Mouse (Mus musculus): ENCODE data around the gene Ddah1.

The Ddah1 gene

GRCm38 (mm10) chr3:145763642-145763972 is 5.1 kb downstream of the Ddah1 start:
- no peak for DNase-seq (ENCODE audit: low read depth, low spot score)

GRCm38 (mm10) chr3:145764416-145764815 is 5.9 kb downstream of the Ddah1 start:
- DNase-seq (ENCODE audit: low read depth, low spot score): no peak

DNA sequence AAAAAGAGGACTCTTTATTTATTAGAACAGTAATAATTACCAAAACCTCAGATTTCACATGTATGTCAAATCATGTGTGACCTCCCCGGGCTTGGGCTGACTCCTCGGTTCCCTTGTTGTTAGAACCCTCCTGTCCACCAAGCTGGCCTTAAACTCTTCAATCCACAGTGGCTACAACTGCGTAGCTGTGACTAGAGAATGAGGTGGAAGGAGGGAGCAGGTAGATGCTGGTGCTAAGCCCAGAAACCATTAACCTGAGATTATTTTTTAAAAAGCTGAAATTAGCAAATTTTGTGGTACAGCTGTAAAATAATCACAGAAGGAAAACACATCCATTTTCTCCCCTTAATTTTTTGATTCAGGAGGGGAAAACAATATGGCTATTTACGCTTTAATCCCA is 10.0 kb downstream of the Ddah1 start:
- no peak for DNase-seq (ENCODE audit: low read depth, low spot score)

DNA sequence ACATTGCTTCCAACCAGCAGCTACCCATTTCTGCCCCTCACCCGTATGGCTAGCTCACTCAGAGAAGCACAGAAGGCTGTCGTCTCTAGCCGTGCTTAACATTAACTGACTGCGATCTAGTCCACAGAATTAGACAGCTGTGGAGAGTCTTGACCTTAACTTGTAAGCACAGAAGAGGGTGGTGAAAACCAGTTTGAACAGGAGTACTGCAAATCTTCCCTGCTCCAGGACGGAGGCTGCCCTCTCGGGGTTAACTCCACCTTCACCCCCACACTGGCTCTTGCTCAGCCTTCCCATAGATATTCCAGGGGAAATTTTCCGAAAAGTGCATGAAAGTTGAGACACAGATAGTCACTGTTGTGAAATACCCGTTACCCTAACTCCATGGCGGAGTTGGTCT is 14.9 kb downstream of the Ddah1 start:
- no peak for DNase-seq (ENCODE audit: low read depth, low spot score)

GRCm38 (mm10) chr3:145774336-145774735 is 15.9 kb downstream of the Ddah1 start:
- no peak for DNase-seq (ENCODE audit: low read depth, low spot score)

- DNase-seq (ENCODE audit: low read depth, low spot score): no peak
Measured at GRCm38 (mm10) chr3:145775236-145775635, 16.8 kb downstream of the Ddah1 start.

- DNase-seq (ENCODE audit: low read depth, low spot score): no peak
Measured at GRCm38 (mm10) chr3:145775862-145776261, 17.4 kb downstream of the Ddah1 start.

DNA sequence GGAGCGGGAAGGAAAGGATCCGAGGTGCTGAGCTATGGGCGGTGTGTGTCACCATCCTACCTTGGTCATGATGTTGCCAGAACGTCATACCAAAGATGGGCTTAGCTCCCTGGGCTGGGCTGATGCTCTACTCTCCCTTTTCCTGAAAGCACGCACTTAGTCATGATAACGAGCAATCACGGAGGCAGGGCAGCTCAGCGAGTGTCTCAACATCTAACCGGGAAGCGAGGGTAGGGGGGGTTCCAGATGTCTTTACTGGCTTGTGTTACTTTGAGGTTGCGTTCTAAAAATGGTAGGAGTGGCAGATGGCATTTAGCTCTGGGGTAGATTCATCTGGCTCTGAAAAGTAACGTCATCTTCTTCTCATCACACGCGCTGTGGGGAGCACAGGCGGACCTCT is 18.5 kb downstream of the Ddah1 start:
- no peak for DNase-seq (ENCODE audit: low read depth, low spot score)

DNA sequence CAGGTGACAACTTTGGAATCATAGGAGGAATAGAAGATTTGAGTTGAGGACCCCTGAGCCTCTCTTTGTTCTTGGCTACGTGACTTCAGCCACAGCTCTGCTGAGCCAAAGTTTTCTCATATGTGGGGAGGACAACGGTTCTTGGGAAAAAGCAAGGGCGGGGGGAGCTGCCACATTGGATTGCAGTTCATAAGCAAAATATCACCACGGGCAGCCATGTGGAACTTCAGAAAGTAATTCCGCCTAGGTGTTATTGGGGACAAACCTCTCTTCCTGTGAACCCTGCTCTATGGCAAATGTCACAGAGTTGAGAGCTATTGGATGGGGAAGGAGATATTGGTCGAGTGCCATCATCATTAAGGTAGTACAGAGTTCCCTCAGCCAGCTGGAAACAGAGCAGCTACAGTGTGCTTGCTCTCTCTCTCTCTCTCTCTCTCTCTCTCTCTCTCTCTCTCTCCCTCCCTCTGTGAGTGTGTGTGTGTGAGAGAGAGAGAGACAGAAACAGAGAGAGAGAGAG is 20.0 kb downstream of the Ddah1 start:
- DNase-seq (ENCODE audit: low read depth, low spot score): no peak

DNA sequence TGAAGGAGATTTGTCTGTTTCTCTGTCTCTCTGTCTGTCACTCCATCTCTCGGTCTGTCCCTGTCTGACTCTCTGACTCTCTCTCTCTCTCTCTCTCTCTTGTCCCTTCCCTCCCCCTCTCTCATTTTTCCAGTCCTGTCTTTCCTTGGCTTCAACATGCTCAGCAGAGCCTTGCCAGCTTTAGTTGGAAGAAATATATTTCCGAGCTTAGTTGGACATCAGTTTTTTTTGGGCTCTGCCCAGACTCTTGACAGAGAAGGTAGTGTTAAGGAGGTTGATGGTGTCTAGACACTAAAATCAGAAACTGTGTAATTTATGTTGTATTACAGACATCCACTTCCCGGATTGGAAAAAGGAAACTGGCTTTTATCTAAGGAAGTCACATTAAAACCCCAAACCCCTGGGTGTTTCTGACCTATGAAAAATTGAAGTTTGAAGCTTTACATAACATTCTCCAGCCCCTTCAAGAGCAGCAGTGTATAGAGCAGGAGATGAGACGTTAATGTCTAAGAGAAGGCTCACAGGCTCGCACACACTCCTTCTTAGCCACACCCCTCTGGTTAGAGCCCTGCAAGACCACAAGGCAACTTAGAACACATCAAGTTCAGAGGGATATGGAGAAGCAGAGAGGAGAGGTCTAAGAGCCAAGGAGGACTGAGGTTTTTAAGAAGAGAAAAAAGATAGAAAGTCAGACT is 21.0 kb downstream of the Ddah1 start:
- DNase-seq (ENCODE audit: low read depth, low spot score): no peak

GRCm38 (mm10) chr3:145780784-145781442 is 22.4 kb downstream of the Ddah1 start:
- DNase-seq (ENCODE audit: low read depth, low spot score): no peak

DNA sequence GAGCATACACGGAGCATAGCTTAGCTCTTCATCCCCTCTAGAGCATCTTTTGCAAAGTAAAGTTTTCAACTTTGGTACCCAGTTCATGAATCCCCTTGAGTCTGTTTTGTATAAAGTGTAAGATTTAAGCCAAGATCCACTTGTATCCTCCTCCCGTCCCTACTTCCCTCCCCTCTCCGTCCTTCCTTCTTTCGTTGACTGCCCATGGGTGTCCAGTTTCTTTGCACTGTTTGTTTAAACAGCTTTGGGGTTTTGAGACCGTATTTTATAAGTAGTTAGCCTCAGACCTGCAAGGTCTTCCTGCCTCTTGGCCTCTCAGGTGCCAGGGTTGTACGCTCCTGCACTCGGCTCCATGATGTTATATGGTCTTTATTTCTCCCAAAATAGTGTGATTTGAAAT is 26.8 kb downstream of the Ddah1 start:
- no peak for DNase-seq (ENCODE audit: low read depth, low spot score)

DNA sequence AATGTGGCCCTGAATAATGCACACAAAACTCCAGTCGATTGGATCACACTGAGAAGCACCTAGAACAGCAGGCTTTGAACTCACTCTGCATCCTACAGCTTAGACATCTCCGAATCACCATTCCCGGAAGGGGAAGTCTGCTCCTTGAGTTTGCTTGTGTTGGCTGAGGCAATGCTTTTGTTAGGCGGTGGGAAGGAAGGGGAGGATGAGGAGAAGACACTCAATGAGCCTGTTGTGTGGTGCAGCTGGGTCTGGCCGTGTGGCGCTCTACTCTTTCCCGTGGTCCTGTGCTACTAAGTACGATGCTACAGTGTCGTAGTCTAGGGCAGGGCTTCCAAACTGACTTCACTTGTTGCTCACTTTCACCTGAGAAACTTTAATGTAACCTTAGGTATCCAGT is 28.8 kb downstream of the Ddah1 start:
- DNase-seq (ENCODE audit: low read depth, low spot score): no peak

GRCm38 (mm10) chr3:145789114-145789513 is 30.6 kb downstream of the Ddah1 start:
- DNase-seq (ENCODE audit: low read depth, low spot score): no peak

DNA sequence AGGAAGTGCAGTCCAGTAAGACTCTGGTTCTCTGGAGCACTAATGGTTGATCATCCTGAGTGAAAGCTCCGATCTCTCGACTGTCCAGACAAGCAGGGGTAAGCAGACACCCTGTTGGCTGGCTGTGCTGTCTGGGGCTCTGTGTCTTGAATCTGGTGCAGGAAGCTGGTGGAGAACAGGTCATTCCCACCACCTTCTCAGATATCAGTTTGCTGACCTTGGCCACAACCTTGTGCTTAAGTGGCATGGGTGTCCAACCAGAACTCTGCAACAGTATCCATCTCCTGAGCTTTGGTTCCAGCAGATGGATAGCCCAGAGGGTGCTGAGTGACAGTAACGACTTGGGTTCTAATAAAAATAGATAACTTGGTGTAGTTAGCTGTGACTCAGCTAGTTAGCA is 31.8 kb downstream of the Ddah1 start:
- no peak for DNase-seq (ENCODE audit: low read depth, low spot score)

DNA sequence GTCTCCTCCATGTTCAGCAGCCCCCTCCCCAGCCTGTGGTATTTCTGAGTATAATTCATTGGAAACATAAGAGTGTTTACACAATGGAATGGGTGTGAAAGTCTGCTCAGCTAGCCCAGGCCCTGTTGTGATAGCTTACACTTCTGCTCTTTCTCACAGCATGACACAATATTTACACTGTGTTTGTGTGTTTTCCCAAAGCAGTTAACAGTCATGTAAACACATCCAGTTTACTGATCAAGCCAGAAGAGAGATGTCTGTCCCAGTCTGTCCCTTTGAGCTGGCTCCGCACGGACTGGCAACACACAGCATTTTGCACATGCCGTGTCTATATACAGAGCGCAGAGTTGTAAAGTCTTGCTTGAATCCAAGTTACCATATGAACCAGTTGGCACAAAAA is 32.2 kb downstream of the Ddah1 start:
- no peak for DNase-seq (ENCODE audit: low read depth, low spot score)

GRCm38 (mm10) chr3:145794355-145794754 is 35.9 kb downstream of the Ddah1 start:
- DNase-seq (ENCODE audit: low read depth, low spot score): no peak

GRCm38 (mm10) chr3:145795896-145796295 is 37.4 kb downstream of the Ddah1 start:
- DNase-seq (ENCODE audit: low read depth, low spot score): no peak

DNA sequence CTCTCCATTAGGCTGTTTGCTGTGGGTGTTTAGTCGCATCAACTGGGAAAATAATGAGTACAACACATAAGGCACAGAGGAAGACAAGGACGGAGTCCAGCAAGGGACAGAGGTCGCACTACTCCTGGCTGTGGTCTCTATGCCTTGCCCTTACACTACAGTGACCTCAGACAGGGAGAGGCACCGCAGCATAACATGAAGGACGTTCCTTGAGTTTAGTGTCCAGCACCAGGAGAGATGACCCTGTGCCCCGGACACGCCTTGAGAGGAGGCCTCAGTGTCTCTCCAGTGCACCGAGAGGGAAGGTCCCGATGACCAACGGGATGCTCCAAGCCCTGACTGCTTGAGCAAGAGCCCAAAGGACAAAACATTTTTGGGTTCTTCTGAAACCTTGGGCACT is 39.6 kb downstream of the Ddah1 start:
- DNase-seq (ENCODE audit: low read depth, low spot score): no peak

- no peak for DNase-seq (ENCODE audit: low read depth, low spot score)
Measured at GRCm38 (mm10) chr3:145798751-145799188, 40.3 kb downstream of the Ddah1 start.

DNA sequence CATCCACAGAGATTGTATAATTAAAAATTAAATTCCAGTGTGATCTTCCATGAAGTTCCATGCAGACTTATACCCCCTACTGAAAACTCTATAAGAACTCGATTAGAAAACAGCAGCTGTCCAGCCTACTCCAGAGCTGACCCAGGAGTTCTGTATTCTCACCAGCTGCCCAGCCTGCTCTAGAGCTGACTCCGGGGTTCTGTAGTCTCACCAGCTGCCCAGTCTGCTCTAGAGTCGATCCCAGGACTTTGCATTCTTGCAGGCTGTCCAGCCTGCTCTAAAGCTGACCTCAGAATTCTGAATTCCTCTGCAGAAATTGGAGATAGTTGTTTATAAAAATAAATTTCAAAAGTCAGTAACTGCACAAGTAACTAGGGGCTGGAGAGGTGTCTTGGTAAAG is 40.9 kb downstream of the Ddah1 start:
- no peak for DNase-seq (ENCODE audit: low read depth, low spot score)

DNA sequence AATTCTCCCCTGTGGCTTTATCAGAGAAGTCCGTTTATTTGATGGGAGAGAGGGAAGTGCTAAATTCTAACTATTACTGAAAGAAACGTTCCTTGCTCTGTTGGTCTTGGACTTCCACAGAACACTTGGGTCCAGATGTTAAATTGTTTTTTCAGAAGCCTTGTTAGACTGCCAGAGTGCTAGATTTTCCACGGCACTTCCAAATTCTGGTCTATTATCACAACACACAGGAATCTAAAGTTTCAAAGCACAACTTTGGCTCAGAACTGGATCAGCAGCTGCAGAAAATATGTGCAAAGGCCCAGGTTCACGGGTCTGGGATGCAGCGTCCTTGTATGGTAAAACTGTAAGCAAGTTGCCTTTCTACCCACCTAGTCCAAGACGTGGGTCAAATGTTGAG is 43.6 kb downstream of the Ddah1 start:
- DNase-seq (ENCODE audit: low read depth, low spot score): no peak

DNA sequence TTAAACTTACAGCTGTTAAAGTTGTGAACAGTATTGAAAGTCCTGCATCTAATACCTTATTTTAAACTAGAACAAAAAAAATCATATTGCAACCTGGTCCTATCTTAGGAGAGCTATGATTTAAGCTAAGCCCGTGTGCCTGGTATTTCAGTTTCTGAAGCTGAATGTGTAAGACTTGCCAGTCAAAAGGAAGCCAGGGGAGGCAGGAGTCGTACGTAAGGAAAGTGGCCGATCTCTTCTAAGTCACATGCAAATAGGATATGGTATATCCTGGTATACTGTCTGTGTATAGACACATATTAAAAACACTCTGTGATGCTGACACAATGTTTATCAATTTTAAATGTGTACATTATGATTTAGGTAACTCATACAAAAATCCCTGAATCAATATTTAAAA is 47.4 kb downstream of the Ddah1 start:
- no peak for DNase-seq (ENCODE audit: low read depth, low spot score)

Measured in CD4-positive, CD25-positive, alpha-beta regulatory T cell, adult 2 months (primary cell).